Mouse (Mus musculus) mouse trophoblast stem cell (cell line): ENCODE measurements around the gene Smad3.

Source experiments
- in situ Hi-C, 2 experiments: fragments of 300-500 bp; cut with MseI, MboI; formaldehyde crosslinking; loops; 2 replicates in 1 of 2; 3 replicates in 1 of 2; pipeline ENCODE4 v1.15.1; 2025

The Smad3 gene

GRCm38 (mm10) chr9:63720715-63721114, 37.1 kb downstream of the Smad3 start:
- in situ Hi-C loops, result no loop called here

- in situ Hi-C loops, result no loop called here
Measured at GRCm38 (mm10) chr9:63719770-63720440, 37.9 kb downstream of the Smad3 start.

- in situ Hi-C loops, result no loop called here
Measured at GRCm38 (mm10) chr9:63718735-63719358, 38.9 kb downstream of the Smad3 start.

- in situ Hi-C loops, result no loop called here
Measured at GRCm38 (mm10) chr9:63718170-63718569, 39.6 kb downstream of the Smad3 start.

GRCm38 (mm10) chr9:63717474-63718005, 40.3 kb downstream of the Smad3 start:
- in situ Hi-C loops, result no loop called here

- in situ Hi-C loops, result no loop called here
Measured at GRCm38 (mm10) chr9:63716150-63717138, 41.4 kb downstream of the Smad3 start.

GRCm38 (mm10) chr9:63714572-63714971, 43.2 kb downstream of the Smad3 start:
- in situ Hi-C loops, result no loop called here

- in situ Hi-C loops, result no loop called here
Measured at GRCm38 (mm10) chr9:63712838-63713237, 45.0 kb downstream of the Smad3 start.

- in situ Hi-C loops, result no loop called here
Measured at GRCm38 (mm10) chr9:63711580-63712230, 46.1 kb downstream of the Smad3 start.

- in situ Hi-C loops, result no loop called here
Measured at GRCm38 (mm10) chr9:63709857-63710256, 47.9 kb downstream of the Smad3 start.

- in situ Hi-C loops, result no loop called here
Measured at GRCm38 (mm10) chr9:63709266-63709665, 48.5 kb downstream of the Smad3 start.

GRCm38 (mm10) chr9:63707816-63708588, 49.8 kb downstream of the Smad3 start:
- in situ Hi-C loops, result no loop called here

GRCm38 (mm10) chr9:63706152-63706733, 51.6 kb downstream of the Smad3 start:
- in situ Hi-C loops, result no loop called here

GRCm38 (mm10) chr9:63704979-63705751, 52.6 kb downstream of the Smad3 start:
- in situ Hi-C loops, result no loop called here

- in situ Hi-C loops, result no loop called here
Measured at GRCm38 (mm10) chr9:63704131-63704530, 53.7 kb downstream of the Smad3 start.

- in situ Hi-C loops, result no loop called here
Measured at GRCm38 (mm10) chr9:63703236-63703785, 54.5 kb downstream of the Smad3 start.

GRCm38 (mm10) chr9:63702502-63703013, 55.2 kb downstream of the Smad3 start:
- in situ Hi-C loops, result no loop called here

- in situ Hi-C loops, result no loop called here
Measured at GRCm38 (mm10) chr9:63701957-63702309, 55.9 kb downstream of the Smad3 start.
